Mouse (Mus musculus) limb, embryonic 13.5 days (tissue): ENCODE data around the gene Cox8a. TPM values are rescaled to one million over a fixed set of nuclear protein-coding genes. Genes with fewer than 3 reads are reported as not detected.

Experiments used
- ATAC-seq: fragments of 200-750 bp; cut with Nextera tagmentation; 2 replicates; pipeline ENCODE4 v1.8.0; 2017; ENCODE audit warnings: low read depth, moderate number of reproducible peaks, moderate TSS enrichment; ENCODE audit not compliant: low FRiP score
- H3K27ac ChIP-seq: fragments of 300-500 bp; sonication (generic); 2 replicates; pipeline ENCODE4 v1.5.1; 2015; ENCODE audit warnings: inconsistent platforms, mild to moderate bottlenecking, moderate library complexity
- H3K27me3 ChIP-seq: fragments of 300-500 bp; sonication (generic); 2 replicates; pipeline ENCODE4 v1.6.1; 2015; ENCODE audit warnings: mild to moderate bottlenecking, inconsistent platforms
- H3K36me3 ChIP-seq: fragments of 300-500 bp; sonication (generic); 2 replicates; pipeline ENCODE4 v1.6.1; 2015; ENCODE audit warnings: inconsistent platforms, mild to moderate bottlenecking, moderate library complexity
- H3K4me1 ChIP-seq: fragments of 300-500 bp; sonication (generic); 2 replicates; pipeline ENCODE4 v1.6.1; 2015; ENCODE audit warnings: inconsistent platforms
- H3K4me2 ChIP-seq: fragments of 300-500 bp; sonication (generic); replicated peaks from 2 replicates; pipeline ENCODE4 v1.6.1; 2015; ENCODE audit warnings: inconsistent platforms, mild to moderate bottlenecking, moderate library complexity
- H3K4me3 ChIP-seq: fragments of 300-500 bp; sonication (generic); 2 replicates; pipeline ENCODE4 v1.5.1; 2015; ENCODE audit warnings: moderate library complexity, mild to moderate bottlenecking, inconsistent platforms
- H3K9ac ChIP-seq: fragments of 300-500 bp; sonication (generic); 2 replicates; pipeline ENCODE4 v1.6.1; 2015; ENCODE audit warnings: mild to moderate bottlenecking, inconsistent platforms
- H3K9me3 ChIP-seq: fragments of 300-500 bp; sonication (generic); 2 replicates; pipeline ENCODE4 v1.6.1; 2016; ENCODE audit warnings: inconsistent platforms
- WGBS: fragments of 180-500 bp; shearing (Covaris S2); methylation state at CpG from one replicate; pipeline ENCODE4 v1.1.7; 2015; 5-methylcytosine and 5-hydroxymethylcytosine counted together
- polyA plus RNA-seq: library from polyadenylated mRNA; unstranded; fragments of >200 nt; fragmentation: Nextera tagmentation; extraction: Ambion mirVana; gene quantifications from 2 replicates; pipeline ENCODE4 v1.2.1, GENCODE M21; 2015

The Cox8a gene
- polyA plus RNA-seq: 734 and 747 TPM in 2 replicates

DNA sequence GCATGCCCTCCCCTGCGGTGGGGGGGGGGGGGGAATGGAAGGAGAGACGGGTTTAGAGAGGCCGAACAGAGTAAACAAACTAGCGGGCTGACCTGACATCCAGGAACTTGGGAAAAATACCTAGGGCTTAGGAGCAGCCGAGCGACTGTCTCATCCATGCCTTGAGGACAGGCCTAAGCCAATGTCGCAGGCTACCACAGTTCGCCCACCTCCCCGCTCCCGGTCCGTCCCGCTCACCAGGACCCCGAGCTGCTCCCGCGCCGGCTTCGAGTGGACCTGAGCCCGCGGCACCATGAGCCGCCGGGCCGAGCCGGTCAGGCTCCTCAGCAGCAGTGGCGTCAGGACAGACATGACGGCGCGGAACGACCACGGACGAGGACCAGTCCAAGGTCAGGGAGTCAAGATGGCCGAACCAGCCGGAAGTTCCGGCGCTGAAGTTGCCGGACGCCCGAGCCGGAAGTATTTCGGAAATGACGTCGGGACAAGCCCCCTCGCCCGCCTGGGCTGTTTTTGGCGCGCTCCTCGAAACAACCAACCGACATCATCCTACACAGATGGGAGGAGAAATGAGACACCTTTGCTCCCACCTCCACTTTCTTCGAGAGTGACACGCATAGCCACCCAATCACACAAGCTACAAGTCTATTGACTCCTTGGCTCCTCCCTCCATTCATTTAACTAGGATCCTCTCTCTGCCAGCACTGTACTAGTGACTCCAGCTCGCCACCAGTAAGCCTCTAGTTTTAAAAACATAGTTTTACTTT, at the start of gene Cox8a:
Gene Cox8a (minus strand): TSS at position 455 of the 764 bp plus-strand sequence.
- Histone ChIP-seq H3K36me3 (peaks cover 34% of the 10 kb centered on the region), H3K27ac (peak within 1 kb of the TSS; percentile 78), H3K4me1 (peaks cover 28% of the 10 kb centered on the region), H3K4me3 (peak within 1 kb of the TSS; percentile 80), H3K9ac (peak within 1 kb of the TSS; percentile 82), H3K27me3 (no peaks in the 10 kb centered on the region), H3K4me2 (peak within 1 kb of the TSS; percentile 83), H3K9me3 (no peaks in the 10 kb centered on the region)
- ATAC-seq: peak; percentile 99
- WGBS: under 1% methylated on average over 50 of the region's 50 CpGs

DNA sequence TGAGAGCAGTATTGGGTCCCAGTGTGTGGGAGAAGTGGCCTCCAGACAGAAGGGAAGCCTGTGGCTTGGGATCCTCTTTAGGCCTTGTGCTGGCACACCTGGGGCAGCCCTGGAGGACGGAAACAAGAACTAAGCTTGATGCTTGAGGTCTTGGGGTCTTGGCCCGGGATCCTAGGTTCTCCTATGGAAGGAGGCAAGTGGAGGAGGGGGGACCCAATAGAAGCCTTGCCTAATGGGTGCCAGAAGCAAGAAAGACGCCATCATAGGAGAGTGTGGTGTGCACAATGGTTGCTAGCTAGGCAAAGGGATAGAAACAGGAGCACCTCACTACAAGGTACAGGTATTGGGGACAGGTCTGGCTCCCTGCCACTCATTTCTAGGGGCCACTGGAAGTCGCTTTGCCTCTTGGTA, 49.0 kb upstream of the Cox8a start:
- peaks cover 12% of the 10 kb centered on the region for H3K36me3 ChIP-seq
- H3K4me2 ChIP-seq: peak overlapping the region; percentile 92; the same call in 1 of the 2 replicates
- H3K27me3 ChIP-seq: no peaks in the 10 kb centered on the region
- H3K4me1 ChIP-seq: peaks cover 58% of the 10 kb centered on the region
- H3K4me3 ChIP-seq: no peak overlapping the region
- 50% methylated on average over 4 of the region's 4 CpGs for WGBS
- peak overlapping the region; percentile 96; the same call in 1 of the 2 replicates for H3K27ac ChIP-seq
- H3K9ac ChIP-seq: no peak overlapping the region
- peaks cover 8% of the 10 kb centered on the region; the same call in 1 of the 2 replicates for H3K9me3 ChIP-seq
- no peak for ATAC-seq

DNA sequence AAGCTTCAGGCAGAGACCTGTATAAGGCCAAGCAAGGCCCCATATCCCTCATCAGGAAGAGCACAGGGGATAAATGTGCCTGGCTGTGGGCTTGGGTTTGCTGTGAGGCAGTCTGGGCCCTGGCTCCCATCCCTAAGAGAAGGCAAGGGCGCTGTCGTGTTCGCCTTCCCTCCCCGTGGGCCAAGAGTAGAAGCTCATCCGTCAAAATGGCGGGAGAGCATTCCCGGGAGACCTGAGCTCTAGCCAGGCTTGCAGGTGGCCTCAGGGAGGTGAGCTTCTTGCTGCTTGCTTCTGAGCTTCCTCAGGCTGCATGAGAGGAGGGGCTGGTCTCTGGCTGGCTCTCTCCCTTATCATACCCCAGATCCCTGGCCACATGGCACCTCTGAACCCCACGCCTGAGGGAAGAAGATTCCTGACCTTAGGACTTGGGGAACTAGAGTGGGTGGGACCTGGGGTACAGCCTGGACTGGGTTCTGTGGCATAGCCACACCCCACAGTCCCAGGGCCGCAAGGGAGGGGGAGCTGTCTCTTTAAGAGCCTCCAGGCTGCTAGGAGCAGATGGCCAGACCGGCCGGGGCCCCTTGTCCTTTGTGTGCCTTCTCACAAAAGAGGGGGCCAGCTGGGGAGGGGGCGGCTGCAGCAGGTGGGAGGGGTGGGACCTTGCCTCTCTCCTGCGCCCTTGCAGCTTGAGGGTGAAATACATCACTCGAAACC, 48.2 kb upstream of the Cox8a start:
- peaks cover 8% of the 10 kb centered on the region; the same call in 1 of the 2 replicates for H3K9me3 ChIP-seq
- no peak overlapping the region for H3K9ac ChIP-seq
- no peak for ATAC-seq
- peak overlapping the region; percentile 92 for H3K4me2 ChIP-seq
- H3K36me3 ChIP-seq: peaks cover 4% of the 10 kb centered on the region
- peak overlapping the region; percentile 58; the same call in 1 of the 2 replicates for H3K27ac ChIP-seq
- H3K27me3 ChIP-seq: no peaks in the 10 kb centered on the region
- H3K4me1 ChIP-seq: peaks cover 56% of the 10 kb centered on the region
- WGBS: 21% methylated on average over 14 of the region's 14 CpGs
- no peak overlapping the region for H3K4me3 ChIP-seq

DNA sequence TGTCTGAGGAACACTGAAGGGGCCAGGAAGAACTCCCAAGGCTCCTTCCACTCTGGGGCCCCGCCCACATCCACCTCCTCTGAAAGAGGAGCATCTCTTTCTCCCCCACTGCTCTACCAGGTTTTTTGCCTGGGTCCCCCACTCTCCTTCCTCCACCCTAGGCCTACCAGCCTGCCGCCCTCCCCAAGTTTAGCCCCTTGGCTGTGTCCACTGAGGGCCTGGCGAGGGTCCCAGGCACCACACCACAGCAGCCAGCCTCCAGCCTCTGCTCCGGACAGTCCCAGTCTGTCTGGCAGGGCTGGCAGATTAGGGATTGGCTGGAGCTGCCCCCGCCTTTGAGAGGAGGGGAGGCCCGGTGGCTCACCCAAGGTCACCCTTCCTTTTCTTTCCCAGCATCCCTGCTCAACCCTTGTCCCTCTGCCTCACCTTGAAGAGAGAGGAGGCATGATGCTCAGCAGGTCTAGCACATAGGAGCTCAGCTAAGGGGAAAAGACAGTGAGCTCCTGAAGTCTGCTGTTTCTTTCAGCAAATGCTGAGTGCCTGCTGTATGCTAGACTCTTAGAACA, 47.4 kb upstream of the Cox8a start:
- Histone ChIP-seq H3K36me3 (no peaks in the 10 kb centered on the region), H3K9ac (peak overlapping the region; percentile 14), H3K4me2 (peak overlapping the region; percentile 32), H3K9me3 (peaks cover 8% of the 10 kb centered on the region; the same call in 1 of the 2 replicates), H3K27me3 (no peaks in the 10 kb centered on the region), H3K4me3 (no peak overlapping the region), H3K27ac (peak overlapping the region; percentile 58; the same call in 1 of the 2 replicates), H3K4me1 (peaks cover 49% of the 10 kb centered on the region)
- 27% methylated on average over 6 of the region's 6 CpGs for WGBS
- ATAC-seq: no peak

DNA sequence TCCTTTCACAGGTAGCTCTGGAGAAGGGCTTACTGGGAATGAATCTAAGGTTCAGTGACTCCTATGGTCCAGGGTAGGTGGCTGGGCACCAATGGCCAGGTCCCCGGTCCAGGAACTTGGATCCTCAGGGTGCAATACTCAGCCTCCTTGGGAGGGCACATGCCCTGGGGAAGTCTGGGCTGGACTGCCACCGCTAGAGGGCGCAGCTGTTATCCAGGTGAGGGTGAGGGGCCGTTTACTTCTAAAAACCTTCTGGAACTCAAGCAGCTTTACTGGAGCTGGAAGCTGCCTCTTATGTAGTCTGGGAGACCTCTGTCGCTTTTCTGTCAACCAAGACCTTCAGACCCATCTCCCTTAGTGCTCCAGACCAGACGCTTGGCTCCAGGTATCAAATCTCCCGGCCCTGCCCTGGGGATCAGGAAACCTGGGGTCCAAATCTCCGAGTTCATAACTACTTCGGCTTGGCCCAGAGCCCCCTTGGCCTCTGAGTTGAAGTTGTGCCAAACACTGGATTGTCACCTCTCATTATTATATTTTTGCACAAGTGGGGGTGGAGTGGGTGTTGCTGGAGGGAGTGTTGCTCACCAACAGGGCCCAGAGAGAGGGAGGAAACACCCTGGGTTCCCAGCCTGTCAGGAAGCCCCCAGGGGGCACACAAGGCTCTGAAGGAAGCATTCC, 46.8 kb upstream of the Cox8a start:
- 15% methylated on average over 9 of the region's 9 CpGs for WGBS
- ATAC-seq: no peak
- H3K27ac ChIP-seq: peak overlapping the region; percentile 58
- no peaks in the 10 kb centered on the region for H3K27me3 ChIP-seq
- no peaks in the 10 kb centered on the region for H3K36me3 ChIP-seq
- peaks cover 43% of the 10 kb centered on the region for H3K4me1 ChIP-seq
- peaks cover 8% of the 10 kb centered on the region; the same call in 1 of the 2 replicates for H3K9me3 ChIP-seq
- no peak overlapping the region for H3K4me3 ChIP-seq
- peak overlapping the region; percentile 32 for H3K4me2 ChIP-seq
- peak overlapping the region; percentile 14 for H3K9ac ChIP-seq

DNA sequence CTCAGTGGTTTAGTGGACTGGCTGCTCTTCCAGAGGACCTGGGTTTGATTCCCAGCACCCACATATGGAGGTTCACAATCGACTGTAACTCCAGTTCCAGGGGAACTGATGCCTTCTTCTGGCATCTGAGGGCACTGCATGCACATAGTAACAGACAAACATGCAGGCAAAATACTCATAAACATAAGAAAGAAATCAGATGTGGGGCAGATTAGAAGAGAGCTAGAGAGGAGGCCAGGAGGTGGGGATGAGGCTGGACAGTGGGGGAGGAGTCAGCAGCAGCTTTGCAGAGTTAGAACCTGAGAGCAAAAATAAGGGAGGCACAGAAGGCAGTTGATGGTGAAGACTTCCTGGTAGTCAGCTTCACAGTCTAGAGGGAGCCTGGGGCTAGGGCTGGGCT, 45.2 kb upstream of the Cox8a start:
- Histone ChIP-seq H3K9me3 (peaks cover 8% of the 10 kb centered on the region; the same call in 1 of the 2 replicates), H3K9ac (no peak overlapping the region)

DNA sequence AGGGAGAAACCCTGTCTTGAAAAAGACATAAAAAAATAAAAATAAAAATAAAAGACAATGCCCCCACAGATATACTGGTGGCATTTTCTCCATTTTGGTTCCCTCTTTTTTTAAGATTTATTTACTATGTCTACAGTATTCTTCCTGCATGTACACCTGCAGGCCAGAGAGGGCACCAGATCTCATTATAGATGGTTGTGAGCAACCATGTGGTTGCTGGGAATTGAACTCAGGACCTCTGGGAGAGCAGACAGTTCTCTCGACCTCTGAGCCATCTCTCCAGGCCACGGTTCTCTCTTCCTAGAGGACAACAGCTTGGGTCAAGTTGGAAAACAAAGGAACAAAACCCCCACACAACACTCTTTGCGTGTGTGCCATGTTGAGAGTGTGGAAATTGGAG, 44.5 kb upstream of the Cox8a start:
- Histone ChIP-seq H3K4me2 (no peak overlapping the region), H3K27me3 (no peaks in the 10 kb centered on the region), H3K36me3 (no peaks in the 10 kb centered on the region), H3K9me3 (peaks cover 8% of the 10 kb centered on the region; the same call in 1 of the 2 replicates), H3K4me3 (no peak overlapping the region), H3K9ac (no peak overlapping the region), H3K27ac (no peak overlapping the region), H3K4me1 (peaks cover 31% of the 10 kb centered on the region)
- no peak for ATAC-seq
- WGBS: 89% methylated on average over 3 of the region's 3 CpGs

More for the DNA sequence above, 45.2 kb upstream of the Cox8a start:
- Histone ChIP-seq H3K4me3 (no peak overlapping the region), H3K4me2 (no peak overlapping the region), H3K27me3 (no peaks in the 10 kb centered on the region), H3K4me1 (peaks cover 38% of the 10 kb centered on the region), H3K27ac (no peak overlapping the region), H3K36me3 (no peaks in the 10 kb centered on the region)
- no peak for ATAC-seq
- 91% methylated on average over 1 of the region's 1 CpGs for WGBS

DNA sequence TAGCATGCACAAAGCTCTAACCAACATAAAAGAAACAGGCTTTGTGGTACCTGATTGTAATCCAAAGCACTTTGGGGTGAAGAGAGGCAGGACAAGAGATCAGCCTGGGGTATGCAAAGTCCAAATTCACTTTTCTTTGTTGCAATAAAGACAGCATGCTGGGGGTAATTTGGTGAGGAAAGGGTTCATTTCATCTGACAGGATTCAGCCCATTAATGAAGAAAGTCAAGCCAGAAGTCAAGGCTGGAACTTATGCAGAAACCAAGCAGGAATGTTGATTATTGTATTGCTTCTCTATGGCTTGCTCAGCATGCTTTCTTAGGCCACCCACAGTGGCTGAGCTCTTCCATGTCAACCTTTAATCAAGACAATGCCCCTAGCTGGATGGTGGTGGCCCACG, 44.1 kb upstream of the Cox8a start:
- Histone ChIP-seq H3K36me3 (no peaks in the 10 kb centered on the region), H3K27ac (no peak overlapping the region), H3K27me3 (no peaks in the 10 kb centered on the region), H3K4me3 (no peak overlapping the region), H3K9me3 (peaks cover 8% of the 10 kb centered on the region; the same call in 1 of the 2 replicates), H3K9ac (no peak overlapping the region), H3K4me1 (peaks cover 26% of the 10 kb centered on the region), H3K4me2 (no peak overlapping the region)
- 90% methylated on average over 1 of the region's 1 CpGs for WGBS
- ATAC-seq: no peak

DNA sequence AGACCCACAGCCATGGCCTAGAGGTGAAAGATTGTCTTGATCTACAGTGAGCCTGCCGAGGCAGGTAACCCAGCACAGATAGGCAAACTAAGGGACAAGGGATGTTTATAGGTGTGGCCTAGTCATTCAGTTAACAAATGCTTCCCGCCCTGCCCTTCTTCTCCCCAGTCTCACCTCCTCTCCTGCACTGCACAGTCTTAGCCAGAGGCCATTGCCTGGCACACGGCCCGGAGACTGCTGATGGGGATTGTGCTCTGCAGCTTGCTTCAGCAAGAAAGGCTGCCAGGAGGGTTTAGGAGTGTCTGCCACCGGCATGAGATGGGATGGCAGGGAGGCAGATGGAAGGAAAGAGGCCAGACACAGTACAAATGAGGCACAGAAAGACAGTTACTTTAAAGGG, 40.5 kb upstream of the Cox8a start:
- 74% methylated on average over 5 of the region's 5 CpGs for WGBS
- no peak overlapping the region for H3K4me3 ChIP-seq
- no peaks in the 10 kb centered on the region for H3K27me3 ChIP-seq
- H3K4me1 ChIP-seq: no peaks in the 10 kb centered on the region
- no peak overlapping the region for H3K4me2 ChIP-seq
- H3K9ac ChIP-seq: no peak overlapping the region
- no peak overlapping the region for H3K27ac ChIP-seq
- peaks cover 8% of the 10 kb centered on the region; the same call in 1 of the 2 replicates for H3K9me3 ChIP-seq
- H3K36me3 ChIP-seq: no peaks in the 10 kb centered on the region
- no peak for ATAC-seq

DNA sequence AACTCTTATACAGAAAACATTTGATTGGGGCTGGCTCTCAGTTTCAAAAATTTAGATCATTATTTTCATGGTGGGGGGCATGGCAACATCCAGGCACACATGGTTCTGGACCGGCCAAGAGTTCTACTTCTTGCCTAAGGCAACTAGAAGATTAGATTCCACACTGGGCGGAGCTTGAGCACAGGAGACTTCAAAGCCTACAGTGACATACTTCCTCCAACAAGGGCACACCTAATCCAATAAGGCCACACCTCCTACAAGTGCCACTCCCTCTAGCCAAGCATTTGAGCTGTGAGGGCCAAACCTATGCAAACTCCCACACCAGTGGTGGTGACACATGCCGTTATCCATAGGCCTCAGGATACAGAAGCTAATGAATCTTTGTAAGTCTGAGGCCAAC, 28.6 kb upstream of the Cox8a start:
- Histone ChIP-seq H3K9me3 (no peaks in the 10 kb centered on the region), H3K9ac (no peak overlapping the region), H3K4me1 (peaks cover 4% of the 10 kb centered on the region), H3K4me3 (no peak overlapping the region), H3K27ac (no peak overlapping the region), H3K27me3 (no peaks in the 10 kb centered on the region), H3K4me2 (no peak overlapping the region), H3K36me3 (no peaks in the 10 kb centered on the region)
- WGBS: 67% methylated on average over 3 of the region's 3 CpGs
- ATAC-seq: no peak

DNA sequence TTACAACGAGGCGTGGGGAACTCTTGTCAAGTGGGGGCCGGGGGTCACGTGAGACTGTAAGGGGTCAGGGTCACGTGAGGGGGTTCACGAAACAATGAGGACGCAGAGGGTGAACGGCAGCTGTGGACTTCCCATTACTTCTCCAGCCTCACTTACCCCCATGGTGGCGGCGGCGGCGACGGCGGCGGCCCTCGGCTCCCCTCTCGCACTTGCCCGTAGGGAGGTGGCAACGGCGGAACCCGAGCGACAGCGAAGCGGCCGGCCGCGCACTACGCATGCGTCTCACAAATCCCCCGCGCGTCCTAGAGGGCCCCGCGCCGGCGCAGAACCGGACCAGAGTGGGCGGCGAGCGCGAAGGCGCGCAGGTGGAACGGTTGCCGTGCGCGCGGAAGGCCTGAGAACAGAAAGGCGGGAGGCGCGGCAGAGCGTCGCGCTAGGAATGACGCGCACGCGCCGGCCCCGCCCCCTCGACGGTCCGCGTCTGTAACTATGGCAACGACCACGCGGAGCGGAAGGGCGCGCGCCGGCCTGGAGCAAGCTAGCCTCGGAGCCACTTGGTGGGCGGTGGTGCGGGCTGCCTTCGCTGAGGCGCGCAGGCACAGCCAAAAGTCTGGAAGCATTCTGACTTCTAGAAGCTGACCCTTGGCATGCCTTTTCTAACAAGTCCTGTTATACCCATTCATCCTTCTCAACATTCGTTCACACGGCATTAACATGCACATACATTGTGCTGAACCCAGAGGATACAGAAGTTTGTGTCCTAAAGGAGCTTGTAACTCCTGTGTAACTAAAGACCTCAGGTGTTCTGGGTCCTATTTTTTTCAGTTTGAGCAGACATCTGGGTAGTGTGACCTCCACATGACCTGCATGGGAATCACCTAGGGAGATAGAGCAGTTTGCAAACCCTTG, 23.6 kb upstream of the Cox8a start, which contains the start of gene Naa40:
Gene Naa40 (minus strand): TSS at position 402 of the 909 bp plus-strand sequence.
- peak; percentile 95 for ATAC-seq
- Histone ChIP-seq H3K9me3 (no peaks in the 10 kb centered on the region), H3K4me3 (peak within 1 kb of the TSS; percentile 73), H3K9ac (peak within 1 kb of the TSS; percentile 86), H3K4me1 (peaks cover 26% of the 10 kb centered on the region), H3K4me2 (peak within 1 kb of the TSS; percentile 94), H3K27ac (peak within 1 kb of the TSS; percentile 73; the same call in 1 of the 2 replicates), H3K36me3 (peaks cover 15% of the 10 kb centered on the region), H3K27me3 (no peaks in the 10 kb centered on the region)
- WGBS: under 1% methylated on average over 76 of the region's 80 CpGs
